Mouse (Mus musculus): ENCODE data around the gene Lum. TPM values are rescaled to one million over a fixed set of nuclear protein-coding genes. Genes with fewer than 3 reads are reported as not detected.

The Lum gene
- polyA plus RNA-seq, 2 experiments, result 18.2 to 28.5 TPM

DNA sequence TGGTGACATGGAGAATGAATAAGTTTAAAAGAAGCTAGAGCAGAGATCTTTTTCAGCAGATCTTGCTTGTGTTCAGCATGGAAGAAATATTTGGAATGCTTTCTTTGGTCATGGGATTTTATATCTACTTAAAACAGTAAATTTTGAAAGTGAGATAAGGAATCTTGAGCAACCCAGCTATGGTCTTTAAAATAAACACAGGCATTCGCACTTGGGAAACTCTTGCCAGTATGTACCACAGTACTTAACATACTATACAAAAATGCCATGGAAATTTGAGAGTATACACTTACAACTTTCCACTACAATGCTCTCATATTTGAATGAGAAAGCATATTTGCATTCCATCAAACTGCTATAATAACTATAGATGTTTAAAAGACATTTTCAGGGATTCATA lies 17.2 kb upstream of the Lum start:
- H3K36me3 ChIP-seq (replicated peaks; ENCODE audit: control insufficient read depth, insufficient read depth, low read depth), result no peaks in the 10 kb centered on the region
- ATAC-seq (ENCODE audit: insufficient read depth) (no peak), DNase-seq (ENCODE audit: low read depth in 3 of 3, low spot score in 3 of 3) (no peak)
- no peaks in the 10 kb centered on the region for H3K4me1 ChIP-seq (replicated peaks; ENCODE audit: control insufficient read depth in 2 of 2, insufficient read depth in 2 of 2, low read length in 1 of 2)
- H3K4me3 ChIP-seq (ENCODE audit: insufficient read depth in 1 of 2, low read depth in 2 of 2, low read length in 2 of 2), result no peak overlapping the region
- H3K27me3 ChIP-seq (ENCODE audit: control insufficient read depth, insufficient read depth, low read length), result no peaks in the 10 kb centered on the region
- H3K9me3 ChIP-seq (ENCODE audit: control insufficient read depth, low read length), result no peaks in the 10 kb centered on the region
- H3K4me2 ChIP-seq (ENCODE audit: low read depth), result no peak overlapping the region
- no peak overlapping the region for H3K27ac ChIP-seq
- H3K9ac ChIP-seq (replicated peaks), result no peak overlapping the region
- TF ChIP-seq CTCF (IDR thresholded peaks at IDR 0.05; ENCODE audit: low read depth), result no peak
- TF ChIP-seq EP300 (IDR thresholded peaks at IDR 0.05; ENCODE audit: low read depth), result no peak
- 50% methylated on average over 1 of the region's 1 CpGs for WGBS (ENCODE audit: insufficient replicate concordance)

DNA sequence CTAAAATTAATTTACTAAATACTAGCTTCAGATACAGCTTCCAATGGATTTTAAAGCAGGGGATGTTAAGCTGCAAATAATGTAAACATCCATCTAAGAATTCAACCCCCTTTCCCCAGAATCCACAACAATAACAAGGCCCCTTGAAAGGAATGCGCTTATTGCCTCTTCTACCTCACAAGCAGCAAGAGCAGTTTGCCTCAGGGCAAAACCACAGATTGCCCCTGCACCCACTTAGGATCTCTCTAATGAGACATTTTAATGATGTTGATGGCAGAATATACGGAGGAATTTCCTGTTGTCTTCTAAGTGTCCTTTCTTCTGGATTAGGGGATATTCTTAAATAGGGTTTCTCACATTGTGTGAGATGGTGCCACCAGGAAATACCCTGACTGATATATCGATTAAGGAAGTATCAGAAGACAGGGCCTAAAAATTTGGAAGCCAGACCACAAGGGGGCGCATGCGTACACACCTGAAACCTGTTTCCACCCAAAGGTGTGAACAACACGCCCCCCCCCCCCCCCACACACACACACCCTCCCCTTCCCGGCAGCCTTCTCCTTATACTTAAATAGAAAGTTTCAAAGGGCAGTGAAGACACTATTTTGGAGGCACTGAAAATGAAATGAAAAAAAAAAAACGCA lies 2.7 kb downstream of the Lum start:
- DNase-seq (ENCODE audit: low read depth in 3 of 3, low spot score in 3 of 3), result no peak
- H3K9ac ChIP-seq (replicated peaks), result no peak overlapping the region
- H3K4me1 ChIP-seq (replicated peaks; ENCODE audit: control insufficient read depth in 2 of 2, insufficient read depth in 2 of 2, low read length in 1 of 2), result no peaks in the 10 kb centered on the region
- H3K27me3 ChIP-seq (ENCODE audit: control insufficient read depth, insufficient read depth, low read length), result no peaks in the 10 kb centered on the region
- H3K4me3 ChIP-seq (ENCODE audit: insufficient read depth in 1 of 2, low read depth in 2 of 2, low read length in 2 of 2), result no peak overlapping the region
- no peak overlapping the region for H3K27ac ChIP-seq
- no peak overlapping the region for H3K4me2 ChIP-seq (ENCODE audit: low read depth)
- no peak for ATAC-seq (ENCODE audit: insufficient read depth)
- 55% methylated on average over 8 of the region's 8 CpGs for WGBS (ENCODE audit: insufficient replicate concordance)
- H3K36me3 ChIP-seq (replicated peaks; ENCODE audit: control insufficient read depth, insufficient read depth, low read depth), result no peaks in the 10 kb centered on the region
- no peaks in the 10 kb centered on the region for H3K9me3 ChIP-seq (ENCODE audit: control insufficient read depth, low read length)
- TF ChIP-seq CTCF (IDR thresholded peaks at IDR 0.05; ENCODE audit: low read depth), result no peak
- TF ChIP-seq EP300 (IDR thresholded peaks at IDR 0.05; ENCODE audit: low read depth), result no peak

DNA sequence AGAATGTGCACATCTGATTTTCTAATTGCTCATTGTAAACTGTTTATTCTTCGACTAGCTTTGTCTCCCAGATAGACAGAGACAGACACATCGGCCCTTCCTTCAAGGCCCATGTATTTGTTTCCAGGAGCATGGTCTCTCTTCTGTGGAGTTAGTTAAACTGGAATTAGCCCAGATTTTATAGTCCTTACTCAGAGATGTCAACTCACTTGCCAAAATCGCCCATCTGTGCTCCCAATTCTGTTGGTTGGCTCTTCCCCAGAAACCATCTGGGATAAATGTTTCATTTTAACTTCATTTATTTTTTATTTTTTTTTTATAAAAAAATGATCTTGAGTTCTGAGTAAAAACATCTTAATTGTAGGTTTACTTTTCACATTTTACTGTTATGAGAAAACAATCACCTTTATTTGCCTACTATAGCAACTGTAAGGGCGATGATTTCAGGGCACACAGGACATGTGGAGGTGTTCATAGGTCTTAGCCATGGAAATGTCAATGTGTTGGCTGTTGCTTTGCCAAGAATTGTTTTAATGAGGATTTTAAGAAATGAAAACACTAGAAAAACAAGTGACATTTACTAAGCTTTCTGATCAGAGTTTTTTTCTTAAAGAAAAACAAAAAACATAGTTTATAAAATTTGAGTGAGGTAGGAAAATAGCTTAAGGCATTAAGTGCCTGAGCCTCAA lies 17.8 kb downstream of the Lum start:
- no peaks in the 10 kb centered on the region for H3K9me3 ChIP-seq (ENCODE audit: control insufficient read depth, low read length)
- no peaks in the 10 kb centered on the region for H3K4me1 ChIP-seq (replicated peaks; ENCODE audit: control insufficient read depth in 2 of 2, insufficient read depth in 2 of 2, low read length in 1 of 2)
- DNase-seq (ENCODE audit: low read depth in 3 of 3, low spot score in 3 of 3), result no peak
- no peak overlapping the region for H3K27ac ChIP-seq
- TF ChIP-seq CTCF (IDR thresholded peaks at IDR 0.05; ENCODE audit: low read depth) (no peak), EP300 (IDR thresholded peaks at IDR 0.05; ENCODE audit: low read depth) (no peak)
- no peaks in the 10 kb centered on the region for H3K36me3 ChIP-seq (replicated peaks; ENCODE audit: control insufficient read depth, insufficient read depth, low read depth)
- no peak overlapping the region for H3K4me3 ChIP-seq (ENCODE audit: insufficient read depth in 1 of 2, low read depth in 2 of 2, low read length in 2 of 2)
- H3K4me2 ChIP-seq (ENCODE audit: low read depth), result no peak overlapping the region
- 58% methylated on average over 4 of the region's 4 CpGs for WGBS (ENCODE audit: insufficient replicate concordance)
- no peaks in the 10 kb centered on the region for H3K27me3 ChIP-seq (ENCODE audit: control insufficient read depth, insufficient read depth, low read length)
- no peak overlapping the region for H3K9ac ChIP-seq (replicated peaks)
- ATAC-seq (ENCODE audit: insufficient read depth), result no peak

- no peak for DNase-seq (ENCODE audit: low read depth in 3 of 3, low spot score in 3 of 3)
- WGBS (ENCODE audit: insufficient replicate concordance), result 43% methylated on average over 3 of the region's 3 CpGs
- TF ChIP-seq EP300 (IDR thresholded peaks at IDR 0.05; ENCODE audit: low read depth), result no peak
- no peak for TF ChIP-seq CTCF (IDR thresholded peaks at IDR 0.05; ENCODE audit: low read depth)
- H3K4me2 ChIP-seq (ENCODE audit: low read depth), result no peak overlapping the region
- no peaks in the 10 kb centered on the region for H3K9me3 ChIP-seq (ENCODE audit: control insufficient read depth, low read length)
- H3K36me3 ChIP-seq (replicated peaks; ENCODE audit: control insufficient read depth, insufficient read depth, low read depth), result no peaks in the 10 kb centered on the region
- ATAC-seq (ENCODE audit: insufficient read depth), result no peak
- no peaks in the 10 kb centered on the region for H3K4me1 ChIP-seq (replicated peaks; ENCODE audit: control insufficient read depth in 2 of 2, insufficient read depth in 2 of 2, low read length in 1 of 2)
- H3K27ac ChIP-seq, result no peak overlapping the region
- H3K4me3 ChIP-seq (ENCODE audit: insufficient read depth in 1 of 2, low read depth in 2 of 2, low read length in 2 of 2), result no peak overlapping the region
- no peak overlapping the region for H3K9ac ChIP-seq (replicated peaks)
- H3K27me3 ChIP-seq (ENCODE audit: control insufficient read depth, insufficient read depth, low read length), result no peaks in the 10 kb centered on the region
Measured at GRCm38 (mm10) chr10:97584176-97584575, 19.2 kb downstream of the Lum start.

DNA sequence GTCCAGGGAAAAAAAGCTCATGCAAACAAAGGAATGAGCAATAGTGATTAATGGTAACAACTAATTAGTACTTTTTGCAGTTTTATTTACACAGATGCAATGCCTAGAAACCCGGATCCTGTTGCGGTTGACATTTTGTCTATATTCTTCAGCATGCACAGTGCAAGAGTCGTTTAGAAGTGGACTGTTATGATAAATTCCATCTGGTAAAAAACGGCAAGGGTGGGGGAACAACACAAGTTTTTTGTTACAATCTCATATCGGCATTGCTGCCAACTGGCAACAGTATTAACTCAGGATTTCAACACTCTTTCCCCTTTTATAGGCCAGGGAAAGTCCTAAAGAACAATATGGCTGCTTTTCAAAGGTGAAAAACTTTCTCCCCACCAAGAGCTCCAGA lies 22.2 kb downstream of the Lum start:
- no peak for TF ChIP-seq CTCF (IDR thresholded peaks at IDR 0.05; ENCODE audit: low read depth)

More for the DNA sequence above, 22.2 kb downstream of the Lum start:
- H3K4me3 ChIP-seq (ENCODE audit: insufficient read depth in 1 of 2, low read depth in 2 of 2, low read length in 2 of 2), result no peak overlapping the region
- WGBS (ENCODE audit: insufficient replicate concordance), result 64% methylated on average over 5 of the region's 5 CpGs
- ATAC-seq (ENCODE audit: insufficient read depth), result no peak
- H3K9ac ChIP-seq (replicated peaks), result no peak overlapping the region
- H3K27ac ChIP-seq, result no peak overlapping the region
- no peaks in the 10 kb centered on the region for H3K27me3 ChIP-seq (ENCODE audit: control insufficient read depth, insufficient read depth, low read length)
- H3K4me2 ChIP-seq (ENCODE audit: low read depth), result no peak overlapping the region
- no peaks in the 10 kb centered on the region for H3K36me3 ChIP-seq (replicated peaks; ENCODE audit: control insufficient read depth, insufficient read depth, low read depth)
- no peak for DNase-seq (ENCODE audit: low read depth in 3 of 3, low spot score in 3 of 3)
- no peaks in the 10 kb centered on the region for H3K4me1 ChIP-seq (replicated peaks; ENCODE audit: control insufficient read depth in 2 of 2, insufficient read depth in 2 of 2, low read length in 1 of 2)
- no peaks in the 10 kb centered on the region for H3K9me3 ChIP-seq (ENCODE audit: control insufficient read depth, low read length)

Measured in liver, embryonic 14.5 days (tissue).